Mouse (Mus musculus): ENCODE results near the gene Ewsr1. TPM values are rescaled to one million over a fixed set of nuclear protein-coding genes. Genes with fewer than 3 reads are reported as not detected.
A peak's percentile ranks its signal among the peaks of the same experiment; 100 is the strongest.

The Ewsr1 gene
- polyA plus RNA-seq, 1 experiment: 157 TPM

- Histone ChIP-seq H3K36me3 (ENCODE audit: control insufficient read depth, insufficient read depth) (peaks cover 31% of the 10 kb centered on the region), H3K27me3 (ENCODE audit: control insufficient read depth, insufficient read depth, insufficient read length) (no peaks in the 10 kb centered on the region), H3K79me2 (ENCODE audit: control insufficient read depth, insufficient read depth) (peaks cover 11% of the 10 kb centered on the region), H3K4me3 (no peak overlapping the region), H3K4me2 (ENCODE audit: low read depth) (no peak overlapping the region), H3ac (ENCODE audit: control insufficient read depth, insufficient read length) (no peak overlapping the region)
- TF ChIP-seq MYOG (IDR thresholded peaks at IDR 0.05; ENCODE audit: control insufficient read depth in 1 of 3, insufficient read depth in 1 of 3, insufficient read length in 2 of 3, low read depth in 2 of 3): no peak
- no peak for TF ChIP-seq E2F4 (IDR thresholded peaks at IDR 0.05; ENCODE audit: insufficient read depth)
- TF ChIP-seq SRF (IDR thresholded peaks at IDR 0.05; ENCODE audit: control insufficient read depth, insufficient read length, low read depth): no peak
- TF ChIP-seq TCF3 (IDR thresholded peaks at IDR 0.05; ENCODE audit: insufficient read length, low read depth): no peak
- TF ChIP-seq MYOD1 (IDR thresholded peaks at IDR 0.05; ENCODE audit: control insufficient read depth in 1 of 3, insufficient read length in 2 of 3, low read depth in 2 of 3): no peak
- no peak for TF ChIP-seq REST (IDR thresholded peaks at IDR 0.05; ENCODE audit: insufficient read depth, insufficient read length)
- no peak for TF ChIP-seq MAX (IDR thresholded peaks at IDR 0.05; ENCODE audit: low read depth)
- no peak for TF ChIP-seq POLR2AphosphoS2 (IDR thresholded peaks at IDR 0.05; ENCODE audit: insufficient read length, low read depth)
- TF ChIP-seq POLR2A (IDR thresholded peaks at IDR 0.05; ENCODE audit: insufficient read length, low read depth): no peak
- TF ChIP-seq CEBPB (IDR thresholded peaks at IDR 0.05; ENCODE audit: insufficient read depth, poor library complexity, severe bottlenecking): no peak
- no peak for TF ChIP-seq TCF12 (IDR thresholded peaks at IDR 0.05; ENCODE audit: insufficient read depth, poor library complexity, severe bottlenecking)
- TF ChIP-seq USF1 (IDR thresholded peaks at IDR 0.05; ENCODE audit: low read depth): no peak
These were observed 32.0 kb downstream of the Ewsr1 start for GRCm38 (mm10) chr11:5067063-5067462.

- Histone ChIP-seq H3K4me2 (ENCODE audit: low read depth) (peak within 1 kb of the TSS; percentile 100), H3K79me2 (ENCODE audit: control insufficient read depth, insufficient read depth) (peaks cover 11% of the 10 kb centered on the region), H3K27me3 (ENCODE audit: control insufficient read depth, insufficient read depth, insufficient read length) (no peaks in the 10 kb centered on the region), H3ac (ENCODE audit: control insufficient read depth, insufficient read length) (peak within 1 kb of the TSS; percentile 79), H3K4me3 (peak within 1 kb of the TSS; percentile 79), H3K36me3 (ENCODE audit: control insufficient read depth, insufficient read depth) (peaks cover 15% of the 10 kb centered on the region)
- TF ChIP-seq SRF (IDR thresholded peaks at IDR 0.05; ENCODE audit: control insufficient read depth, insufficient read length, low read depth) (no peak), POLR2AphosphoS2 (IDR thresholded peaks at IDR 0.05; ENCODE audit: insufficient read length, low read depth) (peak; percentile 66), TCF3 (IDR thresholded peaks at IDR 0.05; ENCODE audit: insufficient read length, low read depth) (no peak), MAX (IDR thresholded peaks at IDR 0.05; ENCODE audit: low read depth) (no peak), USF1 (IDR thresholded peaks at IDR 0.05; ENCODE audit: low read depth) (no peak), POLR2A (IDR thresholded peaks at IDR 0.05; ENCODE audit: insufficient read length, low read depth) (peak; percentile 84), E2F4 (IDR thresholded peaks at IDR 0.05; ENCODE audit: insufficient read depth) (no peak)
These were observed 33.8 kb downstream of the Ewsr1 start, which contains the start of gene Gas2l1 for GRCm38 (mm10) chr11:5065056-5065821. Gene Gas2l1 (minus strand): TSS chr11:5065327.

- no peak for TF ChIP-seq SRF (IDR thresholded peaks at IDR 0.05; ENCODE audit: control insufficient read depth, insufficient read length, low read depth)
- TF ChIP-seq USF1 (IDR thresholded peaks at IDR 0.05; ENCODE audit: low read depth): no peak
- TF ChIP-seq MYOG (IDR thresholded peaks at IDR 0.05; ENCODE audit: control insufficient read depth in 1 of 3, insufficient read depth in 1 of 3, insufficient read length in 2 of 3, low read depth in 2 of 3): no peak
- TF ChIP-seq POLR2A (IDR thresholded peaks at IDR 0.05; ENCODE audit: insufficient read length, low read depth): no peak
- no peak for TF ChIP-seq MAX (IDR thresholded peaks at IDR 0.05; ENCODE audit: low read depth)
- TF ChIP-seq TCF12 (IDR thresholded peaks at IDR 0.05; ENCODE audit: insufficient read depth, poor library complexity, severe bottlenecking): no peak
- no peak for TF ChIP-seq MYOD1 (IDR thresholded peaks at IDR 0.05; ENCODE audit: control insufficient read depth in 1 of 3, insufficient read length in 2 of 3, low read depth in 2 of 3)
- TF ChIP-seq POLR2AphosphoS2 (IDR thresholded peaks at IDR 0.05; ENCODE audit: insufficient read length, low read depth): no peak
- no peak for TF ChIP-seq E2F4 (IDR thresholded peaks at IDR 0.05; ENCODE audit: insufficient read depth)
- no peak for TF ChIP-seq CEBPB (IDR thresholded peaks at IDR 0.05; ENCODE audit: insufficient read depth, poor library complexity, severe bottlenecking)
- no peak for TF ChIP-seq REST (IDR thresholded peaks at IDR 0.05; ENCODE audit: insufficient read depth, insufficient read length)
- no peak for TF ChIP-seq TCF3 (IDR thresholded peaks at IDR 0.05; ENCODE audit: insufficient read length, low read depth)
- peak overlapping the region; percentile 79 for H3K4me3 ChIP-seq
- peak overlapping the region; percentile 79 for H3ac ChIP-seq (ENCODE audit: control insufficient read depth, insufficient read length)
- peaks cover 11% of the 10 kb centered on the region for H3K79me2 ChIP-seq (ENCODE audit: control insufficient read depth, insufficient read depth)
- H3K4me2 ChIP-seq (ENCODE audit: low read depth): peak overlapping the region; percentile 97
- H3K36me3 ChIP-seq (ENCODE audit: control insufficient read depth, insufficient read depth): peaks cover 14% of the 10 kb centered on the region
- H3K27me3 ChIP-seq (ENCODE audit: control insufficient read depth, insufficient read depth, insufficient read length): no peaks in the 10 kb centered on the region
These were observed 34.6 kb downstream of the Ewsr1 start for GRCm38 (mm10) chr11:5064282-5065055.

GRCm38 (mm10) chr11:5063561-5064281, 35.3 kb downstream of the Ewsr1 start:
- Histone ChIP-seq H3K36me3 (ENCODE audit: control insufficient read depth, insufficient read depth) (peaks cover 6% of the 10 kb centered on the region), H3ac (ENCODE audit: control insufficient read depth, insufficient read length) (peak overlapping the region; percentile 79), H3K79me2 (ENCODE audit: control insufficient read depth, insufficient read depth) (peaks cover 11% of the 10 kb centered on the region), H3K4me3 (peak overlapping the region; percentile 79), H3K4me2 (ENCODE audit: low read depth) (peak overlapping the region; percentile 97), H3K27me3 (ENCODE audit: control insufficient read depth, insufficient read depth, insufficient read length) (no peaks in the 10 kb centered on the region)
- TF ChIP-seq MAX (IDR thresholded peaks at IDR 0.05; ENCODE audit: low read depth) (no peak), REST (IDR thresholded peaks at IDR 0.05; ENCODE audit: insufficient read depth, insufficient read length) (no peak), TCF3 (IDR thresholded peaks at IDR 0.05; ENCODE audit: insufficient read length, low read depth) (no peak), CEBPB (IDR thresholded peaks at IDR 0.05; ENCODE audit: insufficient read depth, poor library complexity, severe bottlenecking) (no peak), POLR2A (IDR thresholded peaks at IDR 0.05; ENCODE audit: insufficient read length, low read depth) (peak; percentile 11)
